Mouse (Mus musculus) neural tube, embryonic 10.5 days (tissue): ENCODE results near the gene Cdk18.

ENCODE experiments used
- DNase-seq: peaks from one replicate; pipeline ENCODE4 v3.0.0-alpha.2; 2017; ENCODE audit warnings: low spot score; ENCODE audit errors: extremely low spot score

Gene Cdk18

DNA sequence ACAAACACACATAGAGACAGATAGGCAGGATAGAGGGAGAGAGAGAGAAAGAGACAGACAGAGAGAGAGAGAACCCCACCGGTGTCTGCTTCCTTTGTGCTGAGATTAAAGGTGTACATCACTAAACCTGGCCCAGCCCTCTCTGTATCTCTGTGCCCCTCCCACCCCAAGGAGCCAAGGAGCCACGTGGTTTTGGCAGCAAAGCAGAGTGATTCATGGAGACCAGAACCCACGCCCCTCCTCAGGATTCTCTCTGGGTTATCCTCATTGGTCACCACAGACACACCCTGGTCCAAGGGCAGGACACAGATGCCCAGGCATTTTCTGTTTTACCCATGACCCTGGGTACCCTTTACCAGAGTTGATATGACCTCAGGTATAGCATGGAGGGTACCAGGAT, 26.4 kb downstream of the Cdk18 start:
- DNase-seq = no peak

DNA sequence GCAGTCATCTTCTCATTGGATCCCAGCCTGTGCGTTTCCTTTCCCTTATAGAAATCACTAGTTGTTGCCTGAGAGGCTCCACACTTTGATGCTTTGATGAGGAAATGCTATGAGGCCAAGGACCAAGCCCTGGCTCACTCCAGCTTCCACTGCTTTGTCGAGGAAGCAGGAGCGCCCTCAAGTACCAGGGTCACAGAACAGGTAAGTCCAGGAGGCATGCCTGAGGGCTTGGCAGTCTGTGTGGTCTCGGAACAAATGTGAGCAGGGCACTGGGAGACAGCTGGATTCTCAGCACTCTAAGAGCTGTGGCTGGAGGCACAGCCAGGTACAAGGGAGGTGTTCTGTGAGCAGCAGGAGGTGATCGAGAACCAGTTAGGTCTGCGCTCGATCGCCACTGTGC, 27.1 kb downstream of the Cdk18 start:
- DNase-seq = no peak

DNA sequence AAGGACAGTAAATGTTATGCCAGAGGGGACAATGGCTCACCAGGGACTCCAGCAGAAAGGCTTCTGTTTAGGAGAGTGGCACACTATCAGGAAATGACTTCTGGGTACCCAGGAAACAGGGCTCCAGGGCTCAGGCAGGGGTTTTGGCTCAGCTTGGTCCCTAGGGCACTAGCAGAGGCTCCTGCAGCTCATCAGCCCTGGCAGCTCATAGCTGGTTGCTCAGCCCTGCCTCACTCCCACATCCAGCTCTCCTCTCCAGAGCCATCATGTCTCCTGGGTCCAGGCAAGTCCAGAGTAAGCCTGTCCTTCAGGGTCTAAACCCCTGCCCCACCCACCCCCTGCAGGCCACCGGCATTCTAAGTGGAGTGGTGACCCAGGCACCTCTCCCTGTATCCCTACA, 28.1 kb downstream of the Cdk18 start:
- no peak for DNase-seq

GRCm38 (mm10) chr1:132109368-132109767, 30.1 kb downstream of the Cdk18 start:
- DNase-seq = no peak

GRCm38 (mm10) chr1:132104353-132104752, 35.1 kb downstream of the Cdk18 start:
- no peak for DNase-seq

GRCm38 (mm10) chr1:132101953-132102697, 37.4 kb downstream of the Cdk18 start:
- no peak for DNase-seq

- no peak for DNase-seq
Observed at GRCm38 (mm10) chr1:132099775-132100174, 39.7 kb downstream of the Cdk18 start.

- DNase-seq = no peak
Observed at GRCm38 (mm10) chr1:132099016-132099415, 40.5 kb downstream of the Cdk18 start.

DNA sequence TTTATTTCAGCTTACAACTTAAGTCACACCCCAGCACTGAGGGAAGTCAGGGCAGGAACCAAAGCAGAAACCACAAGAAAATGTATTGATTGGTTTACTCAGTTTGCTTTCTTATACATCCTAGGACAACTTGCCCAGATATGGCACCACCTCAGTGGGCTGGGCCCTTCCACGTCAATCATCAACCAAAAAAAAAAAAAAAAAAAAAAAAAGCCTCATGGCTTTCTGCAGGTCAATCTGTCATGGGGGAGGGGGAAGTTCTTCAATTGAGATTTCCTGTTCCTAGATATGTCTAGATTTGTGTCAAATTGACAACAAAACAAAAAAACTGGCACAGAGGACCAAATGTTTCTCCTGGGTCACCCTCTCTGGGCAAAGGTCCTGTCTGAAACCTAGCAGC, 41.4 kb downstream of the Cdk18 start:
- no peak for DNase-seq

- no peak for DNase-seq
Observed at GRCm38 (mm10) chr1:132095356-132096004, 44.0 kb downstream of the Cdk18 start.

DNA sequence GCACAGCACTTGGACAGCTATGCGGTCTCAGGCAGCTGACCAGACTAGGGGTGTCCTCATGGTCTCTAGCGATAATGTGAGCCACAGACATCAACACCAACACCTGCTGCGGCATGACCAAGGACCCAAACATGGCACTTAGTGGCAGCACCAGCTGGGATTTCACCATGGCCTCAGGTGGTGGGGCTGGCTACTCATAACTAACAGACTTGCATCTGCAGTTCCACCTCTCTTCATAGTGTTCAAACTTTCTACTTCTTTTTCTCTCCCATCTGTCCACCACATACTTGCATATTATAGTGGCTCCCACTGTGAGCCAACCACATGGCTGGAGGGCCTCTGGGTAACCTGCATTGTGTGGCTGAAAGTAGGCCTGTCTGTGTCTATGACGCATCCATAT, 46.2 kb downstream of the Cdk18 start:
- no peak for DNase-seq

DNA sequence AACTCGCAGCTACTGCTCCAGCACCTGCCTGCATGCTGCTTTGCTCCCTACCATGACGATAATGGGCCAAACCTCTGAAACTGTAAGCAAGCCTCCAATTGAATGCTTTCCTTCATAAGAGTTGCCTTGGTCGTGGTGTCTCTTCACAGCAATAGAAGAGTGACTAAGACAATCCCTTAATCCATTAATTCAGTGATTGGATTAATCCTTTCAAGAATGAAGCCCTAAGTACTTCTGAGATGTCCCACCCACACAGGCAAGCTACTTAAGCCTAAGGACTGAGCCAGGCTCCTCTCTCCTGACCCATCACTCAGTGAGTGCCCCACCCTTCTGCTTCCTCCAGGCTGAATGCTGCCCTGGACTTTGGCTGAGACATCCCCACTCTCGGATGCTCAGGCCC, 49.2 kb downstream of the Cdk18 start:
- DNase-seq = no peak

DNA sequence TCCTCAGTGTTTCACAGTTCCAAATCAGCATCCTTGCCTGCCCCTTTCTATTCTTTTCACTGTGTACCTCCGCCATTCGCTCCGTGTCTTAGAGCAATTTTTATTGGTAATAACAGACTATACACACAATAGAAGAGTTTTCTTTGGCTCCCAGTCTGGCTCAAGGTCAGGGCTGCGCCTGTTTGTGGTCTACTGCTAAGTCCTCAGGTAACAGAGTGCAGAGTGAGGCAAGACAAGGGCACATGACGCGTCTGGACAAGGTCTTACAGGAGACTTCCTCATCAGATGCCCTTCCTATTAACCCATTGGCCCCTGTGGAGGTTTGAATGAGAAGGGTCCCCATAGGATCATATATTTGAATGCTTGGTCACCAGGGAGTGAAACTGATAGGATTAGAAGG, 49.7 kb downstream of the Cdk18 start:
- DNase-seq = no peak

DNA sequence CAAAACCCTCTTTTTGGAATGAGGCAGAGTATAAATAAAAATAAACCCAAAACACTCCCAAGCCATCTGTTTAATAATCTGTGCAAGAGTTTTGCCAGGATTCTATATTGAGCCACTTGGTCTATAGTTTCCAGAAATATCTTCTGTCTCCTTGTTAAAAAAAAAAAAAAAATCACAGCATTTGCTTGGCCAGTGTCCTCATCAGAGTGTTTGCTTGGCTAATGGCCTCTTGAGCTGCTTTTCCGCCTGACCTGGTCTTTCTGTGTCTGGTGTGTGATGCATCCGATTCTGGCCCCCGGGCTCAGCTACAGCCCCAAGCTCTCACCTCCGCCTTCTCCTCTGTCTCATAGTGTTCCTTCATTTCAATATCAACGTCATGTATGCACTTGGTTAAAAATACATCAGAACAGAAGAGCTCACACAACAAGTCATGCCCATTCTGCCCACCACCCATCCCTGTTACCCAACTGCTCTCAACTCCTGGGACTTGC, 51.3 kb downstream of the Cdk18 start:
- DNase-seq = no peak

DNA sequence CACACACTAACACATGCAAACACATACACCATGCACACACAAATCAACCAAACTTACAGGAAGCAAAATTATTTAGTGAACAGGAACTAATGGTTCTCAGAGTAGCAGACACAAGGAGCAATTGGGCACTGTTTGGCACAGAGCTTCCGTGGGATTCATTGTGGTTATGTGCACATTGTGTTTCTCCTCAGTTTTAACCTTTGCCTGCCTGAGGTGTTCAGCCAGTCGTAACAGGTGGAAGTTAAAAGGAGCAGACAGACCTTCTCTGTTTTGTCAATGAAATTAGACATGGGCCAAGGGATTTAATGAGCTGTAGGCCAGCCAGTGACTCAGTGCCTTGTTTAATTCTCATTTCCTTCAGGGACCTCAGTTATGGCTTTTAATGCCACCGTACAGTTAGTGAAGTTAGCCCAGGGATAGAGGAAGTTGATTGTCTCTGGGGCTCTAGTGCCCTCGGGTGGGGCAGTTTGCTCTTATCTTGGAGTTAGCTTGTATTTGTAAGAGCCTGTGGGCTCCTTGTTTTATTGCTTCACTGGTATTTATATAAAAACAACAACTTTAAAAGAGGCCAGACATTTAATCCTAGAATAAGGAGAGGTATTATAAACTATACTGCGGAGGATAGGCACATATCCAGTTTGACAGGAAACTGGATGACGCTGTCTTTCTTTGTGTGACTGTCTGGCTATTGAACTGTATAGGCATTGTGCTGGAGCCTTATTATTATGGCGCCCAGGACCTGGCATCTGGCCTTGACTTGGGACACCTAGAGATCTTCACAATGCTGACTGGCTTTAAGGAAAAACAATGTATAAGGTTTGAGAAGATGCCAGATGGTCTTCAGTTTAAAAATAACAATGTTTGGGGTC, 54.1 kb downstream of the Cdk18 start:
- DNase-seq = no peak

DNA sequence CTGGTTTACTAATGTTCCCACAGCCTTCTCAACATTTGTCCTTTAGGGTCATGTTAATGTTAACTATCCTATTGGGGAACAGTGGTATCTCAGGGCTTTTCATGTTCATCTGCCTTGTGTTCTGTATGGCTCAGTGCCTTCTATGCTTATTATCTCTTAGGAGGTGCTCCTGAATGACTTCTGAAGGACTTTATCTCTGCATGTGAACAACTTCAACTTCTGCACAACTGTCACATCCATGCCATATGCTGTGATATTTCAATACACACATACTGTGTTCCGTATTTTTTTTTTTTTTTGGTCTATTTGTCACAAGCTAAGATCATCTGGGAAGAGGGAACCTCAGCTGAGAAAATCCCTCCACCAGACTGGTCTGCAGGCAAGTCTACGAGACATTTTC, 61.1 kb downstream of the Cdk18 start:
- no peak for DNase-seq

DNA sequence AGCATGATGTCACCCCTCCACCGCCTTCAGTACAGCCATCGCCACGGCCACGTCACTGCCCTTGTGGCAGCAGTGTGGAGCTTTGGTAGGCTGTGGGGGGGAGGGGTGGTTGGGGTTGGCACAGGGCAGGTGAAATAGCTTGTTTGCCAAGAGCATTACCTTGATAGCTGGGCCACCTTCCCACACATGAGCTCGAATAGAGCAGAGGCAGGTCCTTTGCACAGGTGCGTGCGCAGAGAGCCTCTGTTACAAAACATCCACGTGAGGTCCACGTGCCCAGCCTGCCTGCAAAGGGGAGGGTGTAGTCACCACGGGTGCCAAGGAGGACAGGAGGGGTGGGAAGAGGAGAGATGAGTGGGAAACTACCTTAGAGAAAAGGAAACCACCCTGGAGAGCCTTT, 63.9 kb downstream of the Cdk18 start:
- DNase-seq = no peak

DNA sequence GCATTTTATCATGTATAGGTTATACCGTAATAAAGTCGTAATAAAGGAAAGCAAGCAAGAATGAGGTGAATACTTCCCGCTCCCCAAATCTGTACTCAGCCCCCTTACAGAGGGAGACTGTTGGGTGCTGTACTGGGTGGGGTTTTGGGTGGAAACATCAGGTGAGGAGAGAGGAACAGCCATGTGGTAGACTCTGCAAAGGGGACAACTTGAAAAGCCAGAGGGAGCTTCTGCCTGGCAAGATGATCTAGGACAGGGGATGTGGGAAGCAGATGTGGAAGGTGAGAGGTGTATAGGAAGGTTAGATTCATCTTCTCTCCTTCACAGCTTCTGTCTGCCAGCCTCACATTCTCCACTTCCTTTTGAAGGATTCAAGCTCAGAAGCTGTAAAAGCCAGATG, 68.8 kb downstream of the Cdk18 start:
- DNase-seq = no peak

- DNase-seq = no peak
Observed at GRCm38 (mm10) chr1:132069436-132069835, 70.0 kb downstream of the Cdk18 start.

- DNase-seq = peak; percentile 52
Observed at GRCm38 (mm10) chr1:132067261-132068255, 71.9 kb downstream of the Cdk18 start, which contains the start of gene Mfsd4a. Gene Mfsd4a (minus strand): TSS chr1:132068062.
